Mouse (Mus musculus) c-Kit-positive CD71-positive TER-119-negative erythroid progenitor cells, embryonic 14.5 days (primary cell): Measurements from ENCODE around the gene Brca2.
A peak's percentile ranks its signal among the peaks of the same experiment; 100 is the strongest.
"Not testable (repeated sequence)": the region's sequence is repeated elsewhere in the genome, so short reads cannot be mapped to it uniquely, and the experiment has no call there.

Source experiments
- DNase-seq: peaks from one replicate; pipeline ENCODE4 v3.0.0-alpha.2; 2013; ENCODE audit warnings: low read depth

Gene Brca2

DNA sequence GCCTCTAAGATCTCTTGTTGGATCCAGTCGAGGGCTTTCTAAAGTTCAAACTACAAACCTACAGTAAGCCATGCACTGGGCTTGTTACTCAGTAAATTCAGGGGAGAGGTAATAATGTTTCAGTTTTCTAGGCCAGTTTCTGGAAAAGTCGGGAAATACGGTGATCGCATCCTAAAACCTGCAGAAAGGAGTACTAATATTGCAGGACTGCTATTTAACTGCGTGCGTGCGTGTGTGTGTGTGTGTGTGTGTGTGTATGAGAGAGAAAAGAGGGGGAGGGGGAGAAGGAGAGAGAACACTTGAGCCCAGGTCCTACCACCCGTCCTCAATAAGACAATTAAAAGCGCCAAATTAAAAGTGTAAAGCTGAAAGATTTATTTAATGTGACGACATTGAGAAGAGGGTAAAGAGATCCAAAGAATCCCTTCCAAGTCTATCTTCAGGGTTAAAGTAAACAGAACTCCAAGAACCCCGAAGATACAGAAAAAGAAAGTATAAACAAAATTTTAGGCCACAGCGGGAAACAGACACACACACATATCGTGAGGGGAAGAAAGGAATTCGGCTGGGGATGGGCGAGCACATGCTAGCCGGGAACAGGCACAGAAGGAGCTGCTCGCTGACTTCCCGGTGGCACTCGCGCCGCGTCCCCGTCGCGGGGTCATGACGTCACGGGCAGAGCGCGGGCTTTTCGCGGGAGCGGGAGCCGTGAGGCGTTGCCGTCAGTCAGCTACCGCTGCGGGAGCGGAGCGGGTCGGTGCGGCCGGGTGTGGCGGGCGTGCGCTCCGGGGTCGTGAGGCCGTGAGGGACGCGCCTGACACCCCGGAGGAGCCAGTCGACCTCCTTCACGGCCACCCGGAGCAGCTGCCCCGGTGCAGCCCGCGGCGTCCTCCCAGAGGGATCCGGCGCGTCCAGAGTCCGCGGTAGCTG, at the start of gene Brca2:
Brca2 (plus strand) TSS at position 694 of the 930 bp plus-strand sequence.
- DNase-seq = peak; percentile 83

DNA sequence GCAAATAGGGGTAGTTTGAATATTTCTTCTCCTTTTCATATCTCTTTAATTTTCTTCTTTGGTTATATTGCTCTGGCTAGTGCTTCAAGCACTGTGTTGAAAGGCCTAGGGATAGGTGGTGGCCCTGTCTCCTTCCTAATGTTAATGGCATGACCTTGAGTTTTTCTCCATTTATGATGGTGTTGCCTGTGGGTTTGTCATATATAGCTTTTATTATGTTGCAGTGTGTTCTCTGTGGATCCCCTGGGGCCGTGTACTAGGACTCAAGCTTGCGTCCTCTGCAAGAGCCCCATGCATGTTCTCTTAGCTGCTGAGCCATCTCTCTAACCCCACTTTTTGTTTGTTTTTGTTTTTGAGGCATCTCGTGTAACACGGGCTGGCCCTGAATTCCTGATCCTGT, 45.1 kb upstream of the Brca2 start:
- DNase-seq = no peak

DNA sequence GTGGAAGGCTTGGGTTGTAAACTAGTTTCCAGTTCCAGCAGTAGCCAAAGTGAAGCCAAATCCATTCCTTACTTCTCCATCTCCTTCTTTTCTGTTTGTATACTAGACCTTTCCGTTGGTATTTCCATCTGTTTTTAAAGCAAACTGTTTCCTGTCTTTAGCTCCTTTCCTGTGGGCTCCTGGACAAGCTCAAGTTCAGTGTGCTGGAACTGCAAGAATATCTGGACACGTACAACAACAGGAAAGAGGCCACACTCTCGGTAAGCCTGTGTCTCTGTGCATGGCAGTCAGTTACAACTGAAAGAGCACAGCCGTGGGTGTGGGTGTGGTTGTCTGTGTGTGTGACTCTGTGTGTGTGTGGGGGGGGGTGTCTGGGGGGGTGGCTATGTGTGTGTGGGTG, 43.8 kb upstream of the Brca2 start:
- DNase-seq = no peak

DNA sequence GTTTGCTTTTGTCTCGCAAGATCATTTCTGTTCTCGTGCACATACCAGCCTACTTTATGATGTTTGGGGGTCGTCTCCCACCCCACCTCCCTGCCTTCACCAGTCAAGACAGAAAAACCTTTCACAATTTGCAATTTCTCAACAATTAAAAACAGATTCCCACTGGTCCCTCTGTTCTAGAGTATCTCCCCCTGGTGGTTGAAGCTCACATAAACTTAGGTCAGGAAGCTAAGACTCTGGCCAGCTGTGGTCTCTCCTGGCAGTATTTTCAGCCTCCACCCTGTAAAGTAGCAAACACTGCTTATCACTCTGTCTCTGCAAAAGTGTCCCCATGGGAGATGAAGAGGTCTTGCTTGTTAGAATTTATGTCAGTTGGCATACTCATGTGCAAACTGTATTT, 37.2 kb upstream of the Brca2 start:
- peak; percentile 17 for DNase-seq

DNA sequence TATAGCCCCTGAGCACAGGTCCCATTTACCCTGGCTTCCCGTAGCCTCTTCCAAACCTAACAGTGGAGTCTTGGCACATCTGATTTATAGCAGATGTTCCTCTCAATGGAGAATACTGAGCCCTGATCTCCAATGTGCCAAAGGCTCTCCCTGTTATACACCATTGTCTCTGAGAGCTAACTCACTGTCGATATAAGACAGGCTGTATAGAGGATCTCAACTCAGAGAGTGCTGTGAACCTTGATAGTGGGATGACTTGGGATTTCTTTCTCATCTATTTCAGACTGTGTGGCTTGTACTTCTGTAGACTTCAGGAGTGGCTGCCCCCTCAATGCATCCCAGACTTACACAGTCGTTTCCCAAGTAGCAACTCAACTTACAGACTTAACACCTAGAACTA, 32.1 kb upstream of the Brca2 start:
- DNase-seq = no peak

DNA sequence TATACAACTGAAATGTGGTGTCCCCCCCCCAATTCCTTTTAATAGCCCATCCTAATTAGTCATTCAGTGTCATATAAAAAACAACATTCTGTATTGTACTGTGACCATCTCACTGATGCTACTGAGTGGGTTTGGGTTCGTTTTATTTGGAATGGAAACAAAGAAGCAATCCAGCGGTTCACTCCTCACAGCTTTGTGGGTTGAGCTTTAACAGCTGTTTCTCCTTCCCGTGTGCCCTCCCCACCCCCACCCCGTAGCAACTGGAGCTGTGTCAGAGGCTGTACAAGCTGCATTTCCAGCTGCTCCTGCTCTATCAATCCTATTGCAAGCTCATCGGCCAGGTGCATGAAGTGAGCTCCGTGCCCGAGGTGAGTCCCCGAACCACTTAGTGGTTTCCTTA, 31.6 kb upstream of the Brca2 start:
- DNase-seq = no peak

DNA sequence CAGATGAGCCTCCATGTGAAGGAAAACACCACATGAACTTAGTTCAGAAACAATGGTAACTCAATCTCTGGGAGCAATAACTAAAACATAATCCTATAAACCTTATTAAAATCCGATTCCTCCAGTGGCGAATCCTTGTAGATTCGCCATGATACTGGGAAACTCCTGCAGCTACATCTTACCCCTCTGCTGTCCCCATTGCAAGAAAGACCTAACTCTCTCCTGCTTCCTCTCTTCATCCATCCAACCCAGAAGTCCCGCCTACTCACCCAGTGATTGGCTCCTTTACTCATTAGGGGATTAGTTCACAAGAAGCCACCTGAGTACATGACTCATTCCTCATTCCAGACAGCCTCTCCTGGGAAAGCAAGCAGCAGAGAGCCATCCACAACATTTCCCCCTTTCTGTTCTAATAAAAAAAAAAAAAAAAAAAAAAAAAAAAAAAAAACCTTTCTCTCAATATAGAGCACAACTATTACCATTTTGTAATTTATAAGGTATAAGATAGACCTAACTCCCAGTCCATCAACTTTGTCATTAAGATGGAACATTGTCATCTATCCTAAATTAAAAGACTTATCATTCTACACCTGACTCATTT, 30.8 kb upstream of the Brca2 start:
- DNase-seq = not testable (repeated sequence)

DNA sequence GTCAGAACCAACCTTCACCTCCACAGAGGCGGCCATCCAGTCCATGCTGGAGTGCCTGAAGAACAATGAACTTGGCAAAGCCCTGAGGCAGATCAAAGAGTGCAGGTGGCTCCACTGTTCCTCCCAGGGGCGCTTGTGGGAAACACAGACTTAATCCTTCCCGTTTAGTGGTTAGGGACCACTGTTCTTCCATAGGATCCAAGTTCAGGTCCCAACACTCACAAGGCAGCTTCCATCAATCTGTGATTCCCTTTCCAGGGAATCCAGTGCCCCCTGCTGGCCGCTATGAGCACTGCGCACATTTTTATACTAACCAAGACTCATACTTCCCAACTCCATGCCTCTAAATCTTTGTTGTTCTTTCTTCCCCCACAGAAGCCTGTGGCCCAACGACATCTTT, 26.6 kb upstream of the Brca2 start:
- peak; percentile 19 for DNase-seq

DNA sequence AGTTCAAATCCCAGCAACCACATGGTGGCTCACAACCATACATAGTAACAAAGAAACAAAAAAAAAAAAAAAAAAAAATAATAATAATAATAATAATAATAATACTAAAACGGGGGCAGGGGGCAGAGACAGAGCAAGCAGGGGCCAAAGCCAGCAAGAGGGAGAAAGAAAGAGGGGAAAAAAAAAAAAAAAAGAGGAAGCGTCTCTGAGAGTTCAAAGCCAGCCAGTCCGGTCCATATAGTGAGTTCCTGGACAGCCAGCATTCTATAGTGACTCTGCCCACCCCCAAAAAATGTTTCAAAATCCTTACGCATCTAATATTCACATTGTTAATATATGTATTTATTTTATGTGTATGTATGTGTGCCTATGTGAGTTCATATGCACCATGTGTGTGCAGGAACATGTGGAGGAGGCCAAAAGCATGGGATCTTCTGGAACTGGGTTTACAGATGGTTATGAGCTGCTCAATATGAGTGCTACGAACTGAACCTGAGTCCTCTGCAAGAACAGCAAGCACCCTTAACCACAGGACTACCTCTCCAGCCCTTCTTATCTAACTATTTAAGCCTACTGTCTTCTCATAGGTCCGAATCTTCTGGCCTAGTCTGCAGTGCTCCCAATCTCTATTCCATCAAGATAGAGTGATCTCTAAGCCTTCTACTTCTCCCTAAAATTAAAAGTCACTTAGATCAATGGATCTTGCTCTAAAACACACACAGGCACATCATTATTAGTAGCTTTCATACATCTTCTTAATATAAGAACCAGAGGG, 11.8 kb upstream of the Brca2 start:
- no peak for DNase-seq

DNA sequence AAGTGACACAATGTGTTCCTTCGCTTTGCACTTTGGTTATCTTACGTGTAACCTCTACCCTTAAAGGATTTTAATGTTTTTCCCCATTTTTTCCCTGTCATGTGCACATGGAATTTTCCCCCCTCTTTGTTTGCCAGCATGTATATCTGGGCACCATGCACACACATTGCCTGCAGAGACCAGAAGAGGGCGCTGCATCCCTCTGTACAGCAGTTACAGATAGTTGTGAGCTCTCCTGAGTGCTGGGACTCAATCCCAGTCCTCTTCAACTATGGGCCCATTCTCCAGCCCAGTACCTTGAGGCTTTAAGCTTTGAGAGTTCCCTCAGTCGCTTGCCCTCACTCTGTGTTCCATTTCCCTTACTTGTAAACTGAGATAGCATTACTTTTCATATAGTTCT, 9.2 kb upstream of the Brca2 start:
- no peak for DNase-seq

DNA sequence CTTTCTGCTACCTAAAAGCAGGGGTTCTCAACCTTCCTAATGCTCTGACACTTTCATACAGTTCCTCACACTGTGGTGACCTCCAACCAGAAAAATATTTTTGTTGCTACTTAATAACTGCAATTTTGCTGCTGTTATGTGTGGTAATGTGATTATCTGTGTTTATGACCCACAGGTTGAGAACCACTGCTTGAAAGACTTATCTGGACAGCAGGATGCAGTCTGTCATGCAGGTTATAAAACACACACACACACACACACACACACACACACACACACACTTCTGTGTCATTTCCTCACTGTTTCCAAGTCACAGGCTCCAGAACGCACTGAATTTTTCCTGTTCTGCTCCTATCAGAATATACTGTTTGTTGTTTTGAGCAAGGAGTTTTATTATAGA, 8.4 kb upstream of the Brca2 start:
- no peak for DNase-seq

DNA sequence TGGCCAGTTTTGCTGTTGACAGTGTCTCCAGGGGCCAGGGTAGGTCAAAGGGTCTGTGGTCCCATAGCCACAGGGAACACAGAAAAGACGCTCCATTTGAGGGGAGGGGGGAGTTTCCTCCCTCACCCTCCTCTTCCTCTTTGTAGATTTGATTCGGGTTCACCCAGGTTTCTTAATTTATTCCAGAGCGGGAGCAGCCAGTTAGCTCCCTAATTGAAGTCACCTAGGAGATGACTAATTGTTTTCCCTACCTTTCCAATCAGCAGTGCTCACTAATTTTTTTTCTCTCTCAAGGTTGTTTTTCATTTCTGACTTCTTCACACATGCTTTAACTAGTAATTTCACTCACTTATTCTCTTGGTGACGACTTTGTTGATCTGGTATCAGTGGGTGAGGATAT, 4.4 kb upstream of the Brca2 start, which contains the start of gene Zar1l:
Zar1l (minus strand) TSS at position 101 of the 400 bp plus-strand sequence.
- no peak for DNase-seq

DNA sequence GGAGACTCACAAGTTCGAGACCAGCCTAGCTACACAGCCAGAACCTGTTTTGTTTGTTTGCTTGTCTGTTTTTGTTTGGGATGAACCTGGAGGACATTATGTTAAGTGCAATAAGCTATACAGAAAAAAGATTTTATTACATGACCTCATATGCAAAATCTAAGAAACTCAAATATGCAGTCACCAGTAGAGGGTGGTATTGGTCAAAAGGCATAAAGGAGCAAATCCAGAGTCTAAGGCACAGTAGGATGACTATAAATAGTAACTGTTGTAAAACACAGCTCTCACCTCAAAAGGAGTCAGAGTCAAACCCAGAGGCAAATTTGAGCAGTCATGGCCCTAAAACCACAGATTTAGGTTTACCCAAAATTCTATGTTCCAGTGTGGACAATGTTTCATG, 2.9 kb upstream of the Brca2 start:
- DNase-seq = peak; percentile 51

DNA sequence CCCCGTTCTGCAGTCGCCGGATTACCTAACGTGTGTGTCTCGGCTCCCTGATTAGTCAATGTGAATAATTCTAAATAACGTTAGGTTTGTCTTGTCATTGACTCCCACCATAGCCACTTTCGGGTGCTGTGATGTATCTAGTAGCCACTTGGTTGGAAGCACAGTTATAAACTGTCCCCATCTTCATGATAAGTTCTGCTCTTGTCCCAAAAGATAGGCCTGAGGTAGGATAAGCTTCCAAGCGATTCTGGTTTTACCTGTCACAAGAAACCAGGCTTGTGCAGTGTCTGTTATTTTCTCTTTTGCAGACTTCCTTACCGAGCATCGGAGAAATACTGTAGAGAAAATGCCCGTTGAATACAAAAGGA, 421 bp downstream of the Brca2 start:
- DNase-seq = no peak

DNA sequence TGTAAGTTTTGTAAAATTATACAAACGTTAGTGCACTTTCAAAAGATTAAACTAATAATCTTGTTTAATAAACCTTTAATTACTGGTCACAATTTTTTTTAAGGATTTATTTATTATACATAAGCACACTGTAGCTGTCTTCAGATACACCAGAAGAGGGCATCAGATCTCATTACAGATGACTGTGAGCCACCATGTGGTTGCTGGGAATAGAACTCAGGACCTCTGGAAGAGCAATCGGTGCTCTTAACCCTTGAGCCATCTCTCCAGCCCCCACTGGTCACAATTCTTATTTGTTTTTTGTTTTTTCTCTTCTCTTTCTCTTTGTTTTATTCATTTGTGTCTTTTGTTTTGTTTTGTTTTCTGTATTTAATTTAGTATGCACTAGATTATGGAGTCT, 2.8 kb downstream of the Brca2 start:
- DNase-seq = no peak

DNA sequence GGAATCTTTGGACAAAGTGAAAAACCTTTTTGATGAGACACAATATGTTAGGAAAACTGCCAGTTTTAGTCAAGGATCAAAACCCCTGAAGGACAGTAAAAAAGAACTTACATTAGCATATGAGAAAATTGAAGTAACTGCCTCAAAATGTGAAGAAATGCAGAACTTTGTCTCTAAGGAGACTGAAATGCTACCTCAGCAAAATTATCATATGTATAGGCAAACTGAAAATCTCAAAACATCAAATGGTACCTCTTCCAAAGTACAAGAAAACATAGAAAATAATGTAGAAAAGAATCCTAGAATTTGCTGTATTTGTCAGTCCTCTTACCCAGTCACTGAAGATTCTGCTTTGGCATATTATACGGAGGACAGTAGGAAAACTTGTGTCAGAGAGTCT, 18.9 kb downstream of the Brca2 start:
- DNase-seq = no peak

DNA sequence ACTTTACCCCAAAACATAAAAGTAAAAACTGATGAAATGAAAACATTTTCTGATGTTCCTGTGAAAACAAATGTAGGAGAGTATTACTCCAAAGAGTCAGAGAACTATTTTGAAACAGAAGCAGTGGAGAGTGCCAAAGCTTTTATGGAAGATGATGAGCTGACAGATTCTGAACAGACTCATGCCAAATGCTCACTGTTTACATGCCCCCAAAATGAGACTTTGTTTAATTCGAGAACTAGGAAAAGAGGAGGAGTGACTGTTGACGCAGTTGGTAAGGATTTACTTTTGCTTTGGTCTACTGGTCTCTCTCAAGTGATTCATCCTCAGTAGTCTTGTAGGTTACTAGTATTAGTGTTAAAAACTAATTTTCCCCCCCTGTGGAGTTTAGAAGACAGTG, 20.8 kb downstream of the Brca2 start:
- no peak for DNase-seq

DNA sequence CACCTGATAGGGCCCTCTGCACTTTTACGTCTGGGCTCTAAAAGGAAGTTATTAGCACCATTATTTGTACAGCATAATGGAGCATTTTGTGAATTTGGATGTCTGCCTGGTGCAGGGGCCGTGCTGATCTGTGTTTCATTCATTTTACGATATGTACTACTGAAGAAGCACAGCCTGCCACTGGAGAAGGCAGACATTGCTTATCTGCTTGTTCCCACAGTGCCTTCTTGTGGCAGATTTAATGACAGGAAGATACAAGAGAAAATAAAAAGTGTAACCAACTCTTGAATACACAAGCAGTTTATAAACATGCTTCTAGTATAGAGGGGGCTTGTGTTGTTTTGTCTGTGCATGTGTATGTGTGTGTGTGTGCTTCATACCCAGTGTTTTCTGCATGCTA, 29.2 kb downstream of the Brca2 start:
- no peak for DNase-seq

DNA sequence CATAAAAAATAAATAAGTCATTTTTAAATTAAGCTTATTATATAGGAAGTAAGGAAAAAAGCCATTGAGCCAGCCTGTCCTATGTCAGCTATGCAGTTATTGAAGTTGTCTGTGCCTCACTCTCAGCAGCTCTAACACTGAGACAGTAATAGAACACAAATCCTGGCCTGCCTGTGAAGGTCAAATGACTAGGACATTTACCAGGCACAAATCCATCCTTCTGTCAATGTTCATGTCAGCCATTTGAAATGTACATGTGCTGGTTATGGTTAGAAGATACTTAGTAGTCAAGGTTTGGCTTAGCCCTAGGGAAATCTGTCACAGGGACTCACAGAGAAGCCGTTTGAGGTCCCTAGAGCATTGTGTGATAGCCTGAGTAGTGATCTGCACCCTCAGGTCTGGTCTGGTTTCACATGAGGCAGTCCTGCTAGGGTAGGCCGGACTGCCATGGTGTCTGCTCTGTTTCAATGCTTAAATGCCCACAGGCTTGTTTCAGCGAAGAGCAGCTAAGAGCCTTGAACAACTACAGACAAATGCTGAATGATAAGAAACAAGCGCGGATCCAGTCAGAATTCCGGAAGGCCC, 37.2 kb downstream of the Brca2 start:
- no peak for DNase-seq

DNA sequence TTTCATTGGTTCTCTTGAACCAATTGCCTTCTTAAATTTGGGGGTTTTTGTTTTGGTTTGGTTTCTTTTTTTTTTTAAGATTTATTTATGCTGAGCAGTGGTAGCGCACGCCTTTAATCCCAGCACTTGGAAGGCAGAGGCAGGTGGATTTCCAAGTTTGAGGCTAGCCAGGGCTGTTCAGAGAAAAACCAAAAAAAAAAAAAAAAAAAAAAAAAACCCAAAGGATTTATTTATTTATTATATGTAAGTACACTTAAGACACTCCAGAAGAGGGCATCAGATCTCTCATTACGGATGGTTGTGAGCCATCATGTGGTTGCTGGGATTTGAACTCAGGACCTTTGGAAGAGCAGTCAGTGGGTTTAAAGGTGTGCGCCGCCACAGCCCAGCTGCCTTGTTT, 38.4 kb downstream of the Brca2 start:
- no peak for DNase-seq

DNA sequence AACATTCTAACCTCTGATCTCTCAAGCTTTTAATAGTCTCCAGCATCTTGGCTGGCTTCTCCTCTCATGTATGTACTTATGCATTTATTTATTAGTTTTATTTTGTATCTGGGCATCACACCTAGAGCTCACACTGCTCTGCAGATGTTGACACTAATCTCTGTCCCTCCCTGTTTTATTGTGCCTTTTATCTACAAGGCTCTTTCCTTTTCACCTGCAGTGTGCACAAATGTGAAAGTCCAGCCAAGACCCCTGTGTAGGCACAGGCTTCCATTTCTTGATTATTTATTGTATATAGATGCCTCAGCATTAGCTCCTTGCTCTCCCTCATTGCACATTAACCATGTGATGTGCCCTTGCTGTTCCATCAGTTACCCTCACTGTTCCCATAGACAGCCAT, 38.9 kb downstream of the Brca2 start:
- no peak for DNase-seq

DNA sequence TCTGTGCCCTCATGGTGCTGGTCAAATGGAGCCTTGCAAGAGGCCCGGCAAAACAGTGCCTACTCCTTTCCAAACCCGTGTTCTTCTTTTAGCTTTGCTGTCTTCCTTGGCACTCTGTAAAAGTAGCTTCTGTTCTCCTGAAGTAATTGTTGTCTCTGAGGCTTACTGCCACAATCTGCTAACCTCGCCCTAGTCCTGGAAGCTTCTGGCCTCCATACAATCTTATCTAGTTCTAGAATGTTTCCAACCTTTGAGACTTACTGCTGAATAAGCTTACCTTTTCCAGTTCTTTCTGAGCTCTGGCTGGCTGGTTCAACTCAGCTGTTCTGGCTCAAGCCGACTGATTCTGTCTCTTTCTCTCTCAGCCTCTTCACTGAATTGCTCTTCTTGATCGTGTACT, 39.4 kb downstream of the Brca2 start:
- DNase-seq = no peak

DNA sequence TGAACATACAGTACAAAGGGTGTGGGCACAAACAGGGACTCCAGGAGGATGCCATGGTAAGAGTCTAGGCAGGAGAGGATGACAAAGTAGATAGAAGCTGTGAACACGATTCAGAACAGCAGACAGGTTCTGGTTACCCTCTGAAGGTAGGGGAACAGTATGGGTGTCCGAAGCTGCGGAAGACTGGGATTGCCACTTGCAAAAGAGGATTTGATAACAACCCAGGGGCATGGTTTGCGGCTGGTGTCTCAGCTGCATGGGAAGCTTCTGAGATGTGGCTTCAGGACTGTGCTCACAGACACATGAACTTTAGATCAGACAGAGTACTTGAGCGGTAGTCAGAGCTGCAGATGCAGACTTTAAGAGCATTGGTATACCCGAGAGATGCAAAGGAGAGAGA, 42.0 kb downstream of the Brca2 start:
- DNase-seq = no peak
